Mouse (Mus musculus): ENCODE measurements around the gene Slc25a22. TPM values are rescaled to one million over a fixed set of nuclear protein-coding genes. Genes with fewer than 3 reads are reported as not detected.
A peak's percentile ranks its signal among the peaks of the same experiment; 100 is the strongest.
"Not testable (repeated sequence)": the region's sequence is repeated elsewhere in the genome, so short reads cannot be mapped to it uniquely, and the experiment has no call there.

Gene Slc25a22
- polyA plus RNA-seq, 1 experiment: 16.2 TPM

- Histone ChIP-seq H3ac (ENCODE audit: control insufficient read depth, insufficient read length, low read depth) (peak within 1 kb of the TSS; percentile 76), H3K27me3 (ENCODE audit: control insufficient read depth, insufficient read depth, insufficient read length) (no peaks in the 10 kb centered on the region), H3K79me2 (ENCODE audit: control insufficient read depth, insufficient read depth) (peaks cover 6% of the 10 kb centered on the region), H3K4me3 (ENCODE audit: insufficient read depth, poor library complexity, severe bottlenecking) (peak within 1 kb of the TSS; percentile 42), H3K36me3 (ENCODE audit: control insufficient read depth, insufficient read depth) (peaks cover 24% of the 10 kb centered on the region), H3K79me3 (ENCODE audit: low read depth) (peaks cover 2% of the 10 kb centered on the region)
- TF ChIP-seq USF1 (IDR thresholded peaks at IDR 0.05; ENCODE audit: low read depth): no peak
- no peak for TF ChIP-seq CTCF (IDR thresholded peaks at IDR 0.05; ENCODE audit: control insufficient read depth, insufficient read depth, insufficient read length)
- TF ChIP-seq MYOG (IDR thresholded peaks at IDR 0.05; ENCODE audit: control insufficient read depth, extremely low read depth, insufficient read length): no peak
- TF ChIP-seq MAX (IDR thresholded peaks at IDR 0.05): peak; percentile 45
Measured at GRCm38 (mm10) chr7:141454967-141455551, 17.4 kb upstream of the Slc25a22 start, which contains the start of gene Pnpla2. TSS of gene Pnpla2 (plus strand) at chr7:141455198.

GRCm38 (mm10) chr7:141453636-141454035, 15.9 kb upstream of the Slc25a22 start:
- peaks cover 35% of the 10 kb centered on the region for H3K36me3 ChIP-seq (ENCODE audit: control insufficient read depth, insufficient read depth)
- H3ac ChIP-seq (ENCODE audit: control insufficient read depth, insufficient read length, low read depth): no peak overlapping the region
- peaks cover 21% of the 10 kb centered on the region for H3K79me2 ChIP-seq (ENCODE audit: control insufficient read depth, insufficient read depth)
- TF ChIP-seq MYOG (IDR thresholded peaks at IDR 0.05; ENCODE audit: control insufficient read depth, extremely low read depth, insufficient read length) (no peak), CTCF (IDR thresholded peaks at IDR 0.05; ENCODE audit: control insufficient read depth, insufficient read depth, insufficient read length) (no peak), CEBPB (IDR thresholded peaks at IDR 0.05; ENCODE audit: low read depth) (no peak), MAX (IDR thresholded peaks at IDR 0.05) (no peak), MYOD1 (IDR thresholded peaks at IDR 0.05; ENCODE audit: control insufficient read depth, insufficient read length, low read depth) (no peak), USF1 (IDR thresholded peaks at IDR 0.05; ENCODE audit: low read depth) (no peak), FOSL1 (IDR thresholded peaks at IDR 0.05; ENCODE audit: insufficient read depth, low read length, poor library complexity, severe bottlenecking) (no peak)
- peaks cover 15% of the 10 kb centered on the region for H3K79me3 ChIP-seq (ENCODE audit: low read depth)
- no peaks in the 10 kb centered on the region for H3K27me3 ChIP-seq (ENCODE audit: control insufficient read depth, insufficient read depth, insufficient read length)
- H3K4me3 ChIP-seq (ENCODE audit: insufficient read depth, poor library complexity, severe bottlenecking): no peak overlapping the region

- Histone ChIP-seq H3K36me3 (ENCODE audit: control insufficient read depth, insufficient read depth) (peaks cover 43% of the 10 kb centered on the region), H3ac (ENCODE audit: control insufficient read depth, insufficient read length, low read depth) (no peak overlapping the region), H3K79me3 (ENCODE audit: low read depth) (peaks cover 26% of the 10 kb centered on the region), H3K27me3 (ENCODE audit: control insufficient read depth, insufficient read depth, insufficient read length) (no peaks in the 10 kb centered on the region), H3K4me3 (ENCODE audit: insufficient read depth, poor library complexity, severe bottlenecking) (no peak overlapping the region), H3K79me2 (ENCODE audit: control insufficient read depth, insufficient read depth) (peaks cover 34% of the 10 kb centered on the region)
- TF ChIP-seq USF1 (IDR thresholded peaks at IDR 0.05; ENCODE audit: low read depth) (no peak), CEBPB (IDR thresholded peaks at IDR 0.05; ENCODE audit: low read depth) (no peak), FOSL1 (IDR thresholded peaks at IDR 0.05; ENCODE audit: insufficient read depth, low read length, poor library complexity, severe bottlenecking) (no peak), CTCF (IDR thresholded peaks at IDR 0.05; ENCODE audit: control insufficient read depth, insufficient read depth, insufficient read length) (no peak), MYOG (IDR thresholded peaks at IDR 0.05; ENCODE audit: control insufficient read depth, extremely low read depth, insufficient read length) (no peak), MAX (IDR thresholded peaks at IDR 0.05) (no peak), MYOD1 (IDR thresholded peaks at IDR 0.05; ENCODE audit: control insufficient read depth, insufficient read length, low read depth) (no peak)
Measured at GRCm38 (mm10) chr7:141451928-141452327, 14.2 kb upstream of the Slc25a22 start.

DNA sequence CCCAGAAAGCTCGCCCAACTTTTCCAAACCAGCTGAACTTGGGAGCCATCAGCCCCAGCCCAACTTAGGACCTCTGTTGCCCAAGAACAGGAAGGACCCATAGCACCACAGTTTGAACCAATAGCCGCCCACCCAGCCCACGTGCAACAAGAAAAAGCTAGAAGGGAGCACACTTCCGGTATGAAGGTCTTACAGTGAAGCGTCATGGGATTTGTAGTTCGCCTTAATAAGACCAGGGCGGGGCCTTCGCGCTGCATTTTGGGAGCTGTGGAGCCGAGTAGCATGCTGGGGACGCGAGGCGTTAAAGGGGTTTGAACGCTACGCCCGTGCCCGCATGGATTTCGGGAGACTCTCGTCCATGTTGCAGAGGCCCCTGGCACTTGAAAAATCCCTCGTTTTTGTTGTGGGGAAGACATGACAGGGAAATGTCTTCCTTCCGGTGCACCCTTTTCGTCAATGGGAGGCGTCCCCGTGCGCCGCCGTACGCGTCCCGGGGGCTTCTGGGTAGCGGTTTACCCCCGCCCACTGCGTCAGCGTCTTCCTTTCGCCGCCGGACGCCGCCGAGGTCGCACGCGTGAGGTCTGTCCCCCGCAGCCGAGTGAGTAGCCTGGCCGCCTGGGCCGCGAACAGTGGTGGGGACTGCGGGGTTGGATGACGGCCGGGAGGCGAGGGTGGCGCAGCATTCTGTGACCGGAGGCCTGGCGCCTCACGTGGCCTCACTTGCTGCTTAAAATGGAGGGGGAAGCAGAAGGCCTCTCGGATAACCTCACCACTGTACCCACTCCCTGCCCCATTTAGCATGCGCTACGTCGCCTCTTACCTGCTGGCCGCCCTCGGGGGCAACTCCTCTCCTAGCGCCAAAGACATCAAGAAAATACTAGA, 9.7 kb upstream of the Slc25a22 start, which contains the start of gene Rplp2:
Rplp2 (plus strand) TSS at position 261 of the 882 bp plus-strand sequence.
- TF ChIP-seq USF1 (IDR thresholded peaks at IDR 0.05; ENCODE audit: low read depth): peak; percentile 79
- peak; percentile 24 for TF ChIP-seq CEBPB (IDR thresholded peaks at IDR 0.05; ENCODE audit: low read depth)
- TF ChIP-seq MAX (IDR thresholded peaks at IDR 0.05): peak; percentile 81
- TF ChIP-seq CTCF (IDR thresholded peaks at IDR 0.05; ENCODE audit: control insufficient read depth, insufficient read depth, insufficient read length): no peak
- Histone ChIP-seq H3K4me3 (ENCODE audit: insufficient read depth, poor library complexity, severe bottlenecking) (peak within 1 kb of the TSS; percentile 64), H3K79me3 (ENCODE audit: low read depth) (peaks cover 26% of the 10 kb centered on the region), H3K27me3 (ENCODE audit: control insufficient read depth, insufficient read depth, insufficient read length) (no peaks in the 10 kb centered on the region), H3K36me3 (ENCODE audit: control insufficient read depth, insufficient read depth) (peaks cover 43% of the 10 kb centered on the region), H3K79me2 (ENCODE audit: control insufficient read depth, insufficient read depth) (peaks cover 42% of the 10 kb centered on the region), H3ac (ENCODE audit: control insufficient read depth, insufficient read length, low read depth) (peak within 1 kb of the TSS; percentile 94)

DNA sequence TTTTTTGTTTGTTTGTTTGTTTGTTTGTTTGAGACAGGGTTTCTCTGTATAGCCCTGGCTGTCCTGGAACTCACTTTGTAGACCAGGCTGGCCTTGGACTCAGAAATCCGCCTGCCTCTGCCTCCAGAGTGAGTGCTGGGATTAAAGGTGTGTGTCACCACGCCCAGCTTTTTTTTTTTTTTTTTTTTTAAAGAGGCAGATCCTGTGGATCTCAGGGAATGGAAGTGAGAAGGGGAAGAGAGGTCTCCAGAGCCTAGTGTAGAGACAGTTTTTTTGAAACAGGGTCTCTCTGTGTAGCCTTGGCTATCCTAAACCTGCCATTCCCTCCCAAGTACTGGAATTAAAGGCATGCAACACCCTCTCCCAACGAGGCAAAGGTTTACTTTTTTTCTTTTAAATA, 8.7 kb upstream of the Slc25a22 start:
- H3K79me3 ChIP-seq (ENCODE audit: low read depth): peaks cover 26% of the 10 kb centered on the region
- H3K79me2 ChIP-seq (ENCODE audit: control insufficient read depth, insufficient read depth): peaks cover 52% of the 10 kb centered on the region
- H3ac ChIP-seq (ENCODE audit: control insufficient read depth, insufficient read length, low read depth); H3K4me3 ChIP-seq (ENCODE audit: insufficient read depth, poor library complexity, severe bottlenecking); H3K27me3 ChIP-seq (ENCODE audit: control insufficient read depth, insufficient read depth, insufficient read length): not testable (repeated sequence)
- H3K36me3 ChIP-seq (ENCODE audit: control insufficient read depth, insufficient read depth): peaks cover 37% of the 10 kb centered on the region

DNA sequence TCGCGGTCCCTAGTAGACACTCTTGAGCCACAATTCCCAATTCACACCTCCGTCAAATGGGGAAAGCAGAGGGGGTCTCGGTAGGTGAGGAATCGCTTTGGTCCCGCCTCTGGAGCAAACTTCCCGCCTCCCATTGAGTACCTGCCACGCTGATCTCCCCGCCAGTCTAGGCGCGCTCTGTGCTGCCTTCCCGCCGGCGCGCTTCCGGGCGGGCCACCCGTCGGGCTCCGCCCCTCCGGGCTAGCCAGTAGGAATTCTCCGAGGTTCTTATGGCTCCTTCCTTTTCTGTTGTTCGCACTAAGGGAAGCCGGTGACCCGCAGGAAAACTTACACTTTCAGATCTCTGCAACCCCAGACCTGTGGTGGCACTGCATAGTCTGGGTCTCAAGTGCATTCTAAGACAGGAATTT, 6.1 kb upstream of the Slc25a22 start, which contains the start of gene Pidd1:
Pidd1 (minus strand) TSS at position 198 of the 410 bp plus-strand sequence.
- TF ChIP-seq MYOD1 (IDR thresholded peaks at IDR 0.05; ENCODE audit: control insufficient read depth, insufficient read length, low read depth) (no peak), MYOG (IDR thresholded peaks at IDR 0.05; ENCODE audit: control insufficient read depth, extremely low read depth, insufficient read length) (no peak), MAX (IDR thresholded peaks at IDR 0.05) (peak; percentile 41)
- H3K79me2 ChIP-seq (ENCODE audit: control insufficient read depth, insufficient read depth): peaks cover 42% of the 10 kb centered on the region
- H3K27me3 ChIP-seq (ENCODE audit: control insufficient read depth, insufficient read depth, insufficient read length): no peaks in the 10 kb centered on the region
- peaks cover 31% of the 10 kb centered on the region for H3K36me3 ChIP-seq (ENCODE audit: control insufficient read depth, insufficient read depth)
- H3ac ChIP-seq (ENCODE audit: control insufficient read depth, insufficient read length, low read depth): peak within 1 kb of the TSS; percentile 78
- H3K4me3 ChIP-seq (ENCODE audit: insufficient read depth, poor library complexity, severe bottlenecking): peak within 1 kb of the TSS; percentile 49
- peaks cover 13% of the 10 kb centered on the region for H3K79me3 ChIP-seq (ENCODE audit: low read depth)
